Mouse (Mus musculus): ENCODE data around the gene Aplp2. TPM values are rescaled to one million over a fixed set of nuclear protein-coding genes. Genes with fewer than 3 reads are reported as not detected.
A peak's percentile ranks its signal among the peaks of the same experiment; 100 is the strongest.

Gene Aplp2
- total RNA-seq, 2 experiments from 2014 or later: 568 to 604 TPM

DNA sequence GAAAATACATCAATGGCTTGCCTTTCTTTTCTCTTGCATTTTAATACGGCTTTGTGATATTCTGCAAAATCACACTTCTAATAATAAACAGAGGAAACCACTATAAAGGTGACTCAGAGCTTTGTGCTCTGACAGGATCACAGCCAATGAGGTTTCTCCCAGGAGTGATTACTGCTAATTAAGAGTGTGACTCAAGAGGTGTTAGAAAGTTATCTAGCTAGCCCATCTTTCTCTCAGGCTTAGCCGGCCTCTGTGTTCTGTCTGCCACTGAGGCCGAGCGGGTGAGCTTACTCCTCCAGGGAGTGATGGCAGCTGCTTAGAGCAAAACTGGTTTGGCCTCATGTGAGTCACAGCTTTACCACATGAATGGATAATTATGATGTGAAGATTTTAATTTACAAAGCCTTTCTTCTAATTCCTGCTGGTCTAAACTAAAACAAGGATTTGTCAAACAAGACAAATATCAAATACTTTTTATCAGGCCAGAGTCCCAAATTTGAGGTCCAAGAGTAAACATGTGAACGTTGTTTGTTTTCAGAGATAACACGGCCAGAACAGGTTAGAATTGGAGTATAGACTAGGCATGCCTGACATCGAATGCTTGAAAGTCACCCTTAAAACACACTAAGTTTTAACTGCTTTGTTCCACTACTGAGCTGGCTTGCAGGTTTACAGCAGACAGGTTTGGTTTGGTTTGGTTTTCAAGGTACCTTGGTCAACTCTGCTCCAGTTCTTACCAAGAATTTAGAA lies 6.2 kb upstream of the Aplp2 start:
- no peak for DNase-seq (ENCODE audit: extremely low spot score in 1 of 2, low spot score in 2 of 2)
- intact Hi-C loops (cut with DNase I): no loop called here
- H3K27ac ChIP-seq: no peak overlapping the region
- H3K4me3 ChIP-seq: no peak overlapping the region
- TF ChIP-seq CTCF (IDR thresholded peaks at IDR 0.05): no peak

DNA sequence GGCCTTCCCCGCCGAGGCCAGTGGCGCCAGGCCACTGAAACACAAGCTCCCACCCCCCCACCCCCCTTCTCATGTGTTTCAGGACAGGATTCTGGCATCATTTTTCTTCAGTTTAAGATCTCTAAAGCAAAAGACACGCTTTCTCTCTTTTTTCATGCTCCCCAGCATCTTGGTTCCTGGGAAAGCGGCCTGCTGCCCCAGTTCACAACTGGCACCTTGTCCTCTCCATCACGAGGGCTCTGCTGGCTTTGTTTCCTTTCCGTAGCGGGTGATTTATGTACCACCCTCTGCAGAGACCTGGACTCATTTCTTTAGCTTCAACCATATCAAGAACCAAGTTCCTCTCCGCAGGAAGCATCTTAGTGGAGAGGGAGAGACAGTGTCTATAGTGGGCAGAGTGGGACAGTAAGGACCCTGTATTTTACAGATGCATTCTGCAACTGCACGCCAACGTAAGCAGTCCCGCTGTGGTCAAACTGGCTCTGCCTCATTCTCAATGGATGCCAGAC lies 939 bp upstream of the Aplp2 start:
- Histone ChIP-seq H3K4me3 (peak overlapping the region; percentile 80), H3K27ac (peak overlapping the region; percentile 93)
- intact Hi-C loops (cut with DNase I): no loop called here
- TF ChIP-seq CTCF (IDR thresholded peaks at IDR 0.05): no peak
- DNase-seq (ENCODE audit: extremely low spot score in 1 of 2, low spot score in 2 of 2): peak in 1 of 2 experiments; percentile 27

DNA sequence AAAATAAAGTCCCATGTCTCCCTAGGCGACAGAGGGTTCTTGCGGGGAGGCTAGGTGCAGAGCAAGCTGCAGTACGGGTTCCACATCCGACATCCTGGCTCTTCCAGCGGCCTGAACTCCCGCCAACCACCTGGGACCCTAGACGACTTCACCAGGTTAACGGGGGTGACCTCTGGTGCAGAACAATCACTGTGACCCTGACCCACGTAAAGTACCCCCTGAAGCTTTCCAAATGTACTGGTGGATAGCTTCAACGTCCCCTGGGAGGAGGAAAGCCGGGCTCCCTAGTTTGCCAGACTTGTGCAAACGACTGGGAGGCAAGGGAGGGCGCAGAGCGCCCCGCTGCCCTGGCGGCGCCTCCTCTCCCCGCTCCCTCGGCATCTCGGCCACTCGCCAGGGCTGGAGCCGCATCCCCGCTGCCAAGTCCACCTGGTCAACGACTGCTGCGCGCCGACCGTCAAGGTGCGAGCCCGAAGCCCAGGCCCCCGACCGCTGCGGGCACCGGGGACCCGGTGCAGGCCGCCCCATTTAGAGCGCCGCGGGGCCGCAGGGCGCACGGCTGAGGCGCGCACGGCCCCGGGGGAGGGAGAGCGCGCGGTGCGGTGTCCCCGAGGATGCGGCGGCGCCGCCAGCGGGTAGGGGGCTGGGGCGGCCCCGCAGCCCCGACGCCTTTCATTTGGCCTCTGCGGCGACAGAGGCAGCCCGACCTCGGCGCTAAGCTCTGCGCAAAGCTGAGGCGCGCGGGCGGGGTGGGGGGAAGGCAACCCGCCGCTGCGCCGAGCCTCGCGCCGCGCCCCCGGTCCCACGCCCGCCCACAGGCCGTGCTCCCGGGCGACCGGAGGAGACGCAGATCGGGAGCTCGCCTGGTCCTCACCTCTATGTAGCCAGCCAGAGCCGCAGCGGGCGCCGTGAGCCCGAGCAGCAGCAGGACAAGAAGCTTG lies 596 bp downstream of the Aplp2 start:
- Histone ChIP-seq H3K4me3 (peak overlapping the region; percentile 80), H3K27ac (peak overlapping the region; percentile 97)
- TF ChIP-seq CTCF (IDR thresholded peaks at IDR 0.05): no peak
- DNase-seq (ENCODE audit: extremely low spot score in 1 of 2, low spot score in 2 of 2): peak; percentile 21 to 46
- intact Hi-C loops (cut with DNase I): loop anchor here (1.0 to 2.0 kb wide), 2 partner anchors 34 to 70 kb away; no protein-coding TSS in a partner anchor

DNA sequence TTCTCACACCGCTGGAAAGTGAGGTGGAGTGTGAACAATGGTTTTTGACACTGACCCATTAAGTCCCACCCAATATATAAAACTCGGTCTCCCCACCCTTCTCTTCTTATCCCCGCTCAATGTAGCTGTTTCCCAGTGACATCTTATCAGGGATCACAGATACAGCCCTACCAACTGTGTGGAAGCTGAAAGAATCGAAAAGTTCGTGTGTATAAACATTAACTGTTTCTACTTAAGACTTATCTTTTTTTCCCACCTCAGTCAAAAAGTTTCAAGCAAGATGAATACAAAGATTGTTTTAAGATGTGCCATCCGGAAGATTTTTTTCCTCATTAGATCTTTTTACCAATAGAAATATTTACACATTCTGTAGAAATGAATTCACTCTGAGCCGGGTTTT lies 1.5 kb downstream of the Aplp2 start:
- intact Hi-C loops (cut with DNase I): loop anchor here (2.0 kb wide), 1 partner anchor 33 kb away; no protein-coding TSS in a partner anchor
- Histone ChIP-seq H3K27ac (no peak overlapping the region), H3K4me3 (peak overlapping the region; percentile 80)
- TF ChIP-seq CTCF (IDR thresholded peaks at IDR 0.05): no peak
- no peak for DNase-seq (ENCODE audit: extremely low spot score in 1 of 2, low spot score in 2 of 2)

DNA sequence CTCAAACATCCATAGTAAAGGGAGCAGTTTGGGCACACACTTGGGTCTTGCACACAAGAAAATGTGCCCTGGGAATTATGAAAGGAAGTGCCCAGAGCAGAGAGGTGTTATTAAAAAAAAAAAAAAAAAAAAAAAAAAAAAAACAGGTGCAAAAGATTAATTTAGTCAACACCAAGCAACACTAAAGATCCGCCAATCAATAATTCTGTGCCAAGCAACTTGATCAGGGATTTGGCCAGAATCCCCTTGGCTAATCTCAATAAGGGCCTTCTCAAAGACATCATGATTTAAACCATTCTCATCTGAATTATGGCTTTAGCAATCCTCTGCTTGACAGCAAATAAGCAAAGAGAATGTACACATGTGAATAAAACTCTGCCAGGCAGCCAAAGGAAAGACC lies 2.1 kb downstream of the Aplp2 start:
- intact Hi-C loops (cut with DNase I): no loop called here
- TF ChIP-seq CTCF (IDR thresholded peaks at IDR 0.05): no peak
- Histone ChIP-seq H3K4me3 (peak overlapping the region; percentile 80; the same call in 1 of the 2 replicates), H3K27ac (no peak overlapping the region)
- no peak for DNase-seq (ENCODE audit: extremely low spot score in 1 of 2, low spot score in 2 of 2)

DNA sequence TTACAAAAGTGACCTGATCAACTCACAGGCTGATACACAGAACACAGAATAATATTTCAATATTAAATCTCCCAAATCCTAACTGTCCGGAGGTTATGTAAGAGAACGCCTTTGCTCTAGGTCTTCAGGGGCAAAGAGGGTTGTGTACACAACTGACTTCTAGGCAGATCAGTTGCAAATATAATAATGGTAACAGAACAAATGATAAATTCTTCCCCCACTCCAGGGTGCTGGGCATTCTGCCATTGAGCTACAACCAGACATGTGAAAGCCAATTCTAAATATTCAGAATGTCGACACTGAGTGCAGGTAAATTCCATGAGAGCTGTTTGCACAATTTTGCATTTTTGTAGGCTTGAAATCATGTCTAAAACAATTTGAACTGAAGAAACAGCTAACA lies 3.9 kb downstream of the Aplp2 start:
- Histone ChIP-seq H3K27ac (no peak overlapping the region), H3K4me3 (no peak overlapping the region)
- TF ChIP-seq CTCF (IDR thresholded peaks at IDR 0.05): no peak
- intact Hi-C loops (cut with DNase I): no loop called here
- DNase-seq (ENCODE audit: extremely low spot score in 1 of 2, low spot score in 2 of 2): no peak

DNA sequence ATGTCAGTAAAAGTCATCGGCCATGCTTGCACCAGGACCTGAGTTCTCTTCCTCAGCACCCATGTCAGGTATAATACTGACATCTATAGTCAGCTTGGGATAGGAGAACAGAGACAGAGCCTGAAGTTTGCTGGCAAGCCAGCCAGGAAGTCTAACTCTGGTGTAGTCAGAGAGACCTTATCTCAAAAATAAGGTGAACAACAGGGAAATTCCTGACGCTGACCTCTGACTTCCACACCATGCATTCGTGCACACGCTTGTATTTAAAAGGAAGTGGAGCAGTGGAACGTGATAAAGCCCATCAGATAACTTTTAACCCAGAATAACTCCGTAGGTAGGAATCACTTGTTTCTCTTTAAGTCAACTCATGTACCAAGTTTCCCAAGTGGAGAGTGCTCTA lies 6.9 kb downstream of the Aplp2 start:
- Histone ChIP-seq H3K27ac (no peak overlapping the region), H3K4me3 (no peak overlapping the region)
- TF ChIP-seq CTCF (IDR thresholded peaks at IDR 0.05): no peak
- intact Hi-C loops (cut with DNase I): no loop called here
- no peak for DNase-seq (ENCODE audit: extremely low spot score in 1 of 2, low spot score in 2 of 2)

DNA sequence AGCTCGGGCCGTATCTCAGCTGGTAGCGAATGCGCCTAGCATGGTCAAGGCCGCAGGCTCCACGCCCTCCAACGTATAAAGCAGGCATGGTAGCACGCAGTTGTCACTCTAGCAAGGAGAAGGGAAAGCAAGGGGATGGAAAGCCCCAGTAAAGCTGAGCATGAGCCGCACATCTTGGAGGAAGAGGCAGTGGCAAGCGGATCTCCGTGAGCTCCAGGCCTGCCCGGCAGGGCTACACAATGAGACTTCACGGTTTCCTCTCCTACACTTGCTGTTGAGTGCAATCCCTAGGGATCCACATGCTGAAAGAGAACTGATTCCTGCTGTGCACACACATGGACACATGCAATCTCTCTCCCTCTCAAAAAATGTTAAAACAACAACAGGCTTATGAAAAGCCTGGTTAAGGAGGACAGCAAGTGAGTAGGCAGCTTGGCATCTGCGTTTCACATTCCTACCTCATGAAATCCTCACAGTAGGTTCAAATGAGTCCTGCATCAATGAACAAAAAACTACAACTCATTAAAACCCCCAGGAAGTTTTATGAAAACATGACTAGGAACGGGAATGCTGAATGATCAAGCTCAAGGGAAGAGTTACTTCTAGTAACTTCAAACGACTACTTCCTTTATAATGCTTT lies 7.9 kb downstream of the Aplp2 start:
- DNase-seq (ENCODE audit: extremely low spot score in 1 of 2, low spot score in 2 of 2): no peak
- Histone ChIP-seq H3K4me3 (0 out of 2 replicates have a peak overlapping the region, but pooled peaks have one; percentile 2), H3K27ac (peak overlapping the region; percentile 26; the same call in 1 of the 2 replicates)
- intact Hi-C loops (cut with DNase I): no loop called here
- no peak; the same call in 1 of the 2 replicates for TF ChIP-seq CTCF (IDR thresholded peaks at IDR 0.05)

DNA sequence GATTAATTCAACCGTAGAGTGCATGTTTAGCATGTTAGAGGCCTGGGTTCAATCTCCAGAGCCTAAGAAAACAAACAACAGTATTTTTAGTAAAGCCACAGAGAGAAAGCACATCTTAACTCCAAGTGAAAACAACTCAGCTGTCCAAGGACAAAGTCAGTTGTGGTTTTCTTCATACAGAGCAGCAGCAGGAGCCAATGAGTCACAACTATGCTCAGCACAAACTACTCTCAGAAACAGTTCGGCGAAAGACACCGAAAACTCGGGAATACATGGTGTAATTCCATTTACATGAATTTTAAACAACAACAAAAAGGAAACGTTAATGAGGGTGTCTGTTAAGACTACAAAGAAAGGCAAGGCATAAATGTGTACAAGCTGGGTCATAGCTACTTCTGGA lies 8.5 kb downstream of the Aplp2 start:
- intact Hi-C loops (cut with DNase I): no loop called here
- Histone ChIP-seq H3K27ac (no peak overlapping the region), H3K4me3 (no peak overlapping the region)
- no peak for TF ChIP-seq CTCF (IDR thresholded peaks at IDR 0.05)
- no peak for DNase-seq (ENCODE audit: extremely low spot score in 1 of 2, low spot score in 2 of 2)

DNA sequence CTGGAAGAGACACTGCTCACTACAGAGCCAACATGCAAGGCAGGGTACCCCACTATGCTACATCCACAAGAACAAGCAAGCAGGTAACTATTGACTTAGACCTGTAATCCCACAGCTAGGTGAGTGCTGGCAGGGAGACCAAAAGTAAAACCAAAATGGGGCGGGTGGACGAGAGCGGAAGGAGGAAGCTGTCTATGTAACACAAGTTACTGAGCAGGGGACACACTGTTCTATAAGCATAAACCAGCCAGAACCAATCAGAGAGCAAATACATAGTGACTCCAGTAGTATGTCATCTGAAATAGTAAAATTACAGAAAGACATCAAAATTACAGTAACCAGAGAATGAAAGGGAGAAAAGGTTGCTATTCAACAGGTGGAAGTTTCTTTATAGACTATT lies 13.0 kb downstream of the Aplp2 start:
- no peak overlapping the region for H3K4me3 ChIP-seq
- DNase-seq (ENCODE audit: extremely low spot score in 1 of 2, low spot score in 2 of 2): no peak
- intact Hi-C loops (cut with DNase I): no loop called here
- H3K27ac ChIP-seq: no peak overlapping the region
- TF ChIP-seq CTCF (IDR thresholded peaks at IDR 0.05): no peak

DNA sequence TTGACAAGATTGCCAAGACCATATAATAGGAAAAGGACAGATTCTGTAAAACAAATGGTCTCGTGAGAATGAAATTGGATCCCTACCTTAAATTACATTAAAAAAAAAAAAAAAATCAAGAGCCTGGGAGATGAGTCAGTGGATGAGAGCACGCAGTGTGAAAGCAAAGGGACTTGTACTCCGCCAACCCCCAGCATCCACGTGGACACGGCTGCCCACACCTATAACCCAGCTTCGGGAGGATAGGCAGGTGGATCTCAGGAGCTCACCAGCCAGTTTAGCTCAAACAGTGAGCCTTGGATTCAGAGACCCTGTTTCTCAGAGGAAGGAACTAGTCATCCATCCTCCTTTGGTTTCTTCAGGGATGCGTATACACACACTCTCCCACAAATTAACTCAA lies 13.8 kb downstream of the Aplp2 start:
- TF ChIP-seq CTCF (IDR thresholded peaks at IDR 0.05): no peak
- DNase-seq (ENCODE audit: extremely low spot score in 1 of 2, low spot score in 2 of 2): no peak
- intact Hi-C loops (cut with DNase I): no loop called here
- Histone ChIP-seq H3K4me3 (no peak overlapping the region), H3K27ac (no peak overlapping the region)

All from left cerebral cortex, adult 2 months (tissue).